Mouse (Mus musculus): ENCODE data around the gene Ttc33.

DNA sequence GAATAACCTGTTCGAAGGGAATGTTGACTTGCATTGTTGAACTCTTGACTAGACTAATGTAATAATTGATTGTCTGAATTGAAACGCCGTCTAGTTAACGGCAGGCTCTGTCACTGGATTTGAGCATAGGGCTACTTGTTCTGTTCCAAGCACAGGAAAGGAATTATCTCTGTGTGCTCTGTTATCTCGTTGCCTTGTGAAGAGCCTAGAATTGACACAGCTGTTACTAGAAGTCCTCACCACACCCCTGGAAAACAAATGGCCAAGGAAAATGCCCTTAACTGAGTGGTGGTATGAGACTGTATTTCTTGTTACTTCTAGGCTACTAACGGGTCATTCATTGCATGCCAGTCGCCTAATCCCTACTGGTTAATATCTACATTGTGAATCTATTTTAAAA, 52.7 kb downstream of the Ttc33 start:
- TF ChIP-seq ZC3H11A (IDR thresholded peaks at IDR 0.05; ENCODE audit: borderline replicate concordance, low read depth, low read length) (no peak), HCFC1 (IDR thresholded peaks at IDR 0.05; ENCODE audit: borderline replicate concordance, insufficient read depth, low read length) (no peak), CHD2 (IDR thresholded peaks at IDR 0.05; ENCODE audit: low read depth, low read length) (no peak), ZNF384 (IDR thresholded peaks at IDR 0.05; ENCODE audit: low read depth, low read length) (no peak), MAFK (IDR thresholded peaks at IDR 0.05; ENCODE audit: insufficient read depth, low read depth, low read length) (no peak)

Measured in ES-E14 (cell line).